Mouse (Mus musculus) spleen, adult 2 months (tissue): ENCODE data around the gene Ptprn2. TPM values are rescaled to one million over a fixed set of nuclear protein-coding genes. Genes with fewer than 3 reads are reported as not detected.

ENCODE experiments used
- DNase-seq, 2 experiments: peaks; one replicate each; pipeline versions ENCODE4 v3.0.0 to v3.0.0-alpha.2; 2012 to 2021; ENCODE audit warnings: low spot score in 2 of 2, low read depth in 1 of 2
- H3K27ac ChIP-seq: fragments of 200-500 bp; 2 replicates; pipeline ENCODE4 v1.5.1; 2012; ENCODE audit warnings: low read length, inconsistent platforms; ENCODE audit not compliant: insufficient read depth
- H3K27me3 ChIP-seq: fragments of 200-500 bp; 2 replicates; pipeline ENCODE4 v1.6.1; 2012; ENCODE audit warnings: mild to moderate bottlenecking, moderate library complexity, low read length, inconsistent platforms; ENCODE audit not compliant: control insufficient read depth, insufficient read depth
- H3K36me3 ChIP-seq: fragments of 200-500 bp; 2 replicates; pipeline ENCODE4 v1.6.1; 2012; ENCODE audit warnings: mild to moderate bottlenecking, low read length, inconsistent platforms; ENCODE audit not compliant: control insufficient read depth, insufficient read depth
- H3K4me1 ChIP-seq: fragments of 200-500 bp; 2 replicates; pipeline ENCODE4 v1.6.1; 2011; ENCODE audit warnings: inconsistent platforms; ENCODE audit not compliant: control insufficient read depth, insufficient read depth, insufficient read length
- H3K4me3 ChIP-seq: fragments of 200-500 bp; 2 replicates; pipeline ENCODE4 v1.5.1; 2011; ENCODE audit warnings: mild to moderate bottlenecking, inconsistent platforms; ENCODE audit not compliant: insufficient read depth, insufficient read length; ENCODE audit errors: extremely low read depth
- CTCF ChIP-seq: fragments of 200-500 bp; IDR thresholded peaks from 2 replicates; pipeline ENCODE4 v1.5.1; 2011; ENCODE audit warnings: mild to moderate bottlenecking, inconsistent platforms; ENCODE audit not compliant: insufficient read depth, insufficient read length, insufficient replicate concordance; ENCODE audit errors: extremely low read depth
- POLR2A ChIP-seq: fragments of 200-500 bp; IDR thresholded peaks from 2 replicates; pipeline ENCODE4 v1.6.1; 2011; ENCODE audit warnings: low read depth, low read length, inconsistent platforms
- WGBS: fragments of 180-500 bp; shearing (Covaris S2); methylation state at CpG from one replicate; pipeline ENCODE4 v1.1.7; 2018; 5-methylcytosine and 5-hydroxymethylcytosine counted together
- polyA plus RNA-seq: library from polyadenylated mRNA; depleted of rRNA; stranded (reverse); fragments of >200 nt; gene quantifications from 2 replicates; pipeline ENCODE4 v1.2.3, GENCODE M21; 2012

Gene Ptprn2
- polyA plus RNA-seq, 1 experiment = 0.96 TPM

GRCm38 (mm10) chr12:117106696-117107095 lies 621.2 kb downstream of the Ptprn2 start:
- H3K27ac ChIP-seq = no peak overlapping the region
- H3K4me1 ChIP-seq = no peaks in the 10 kb centered on the region
- no peak overlapping the region for H3K4me3 ChIP-seq
- no peaks in the 10 kb centered on the region for H3K36me3 ChIP-seq
- DNase-seq = no peak
- no peaks in the 10 kb centered on the region for H3K27me3 ChIP-seq
- no peak for TF ChIP-seq CTCF
- TF ChIP-seq POLR2A = no peak
- 74% methylated on average over 4 of the region's 4 CpGs for WGBS

GRCm38 (mm10) chr12:117107143-117107616 lies 621.7 kb downstream of the Ptprn2 start:
- Histone ChIP-seq H3K27me3 (no peaks in the 10 kb centered on the region), H3K36me3 (no peaks in the 10 kb centered on the region), H3K4me1 (no peaks in the 10 kb centered on the region), H3K4me3 (no peak overlapping the region), H3K27ac (no peak overlapping the region)
- 77% methylated on average over 16 of the region's 16 CpGs for WGBS
- no peak for DNase-seq
- TF ChIP-seq POLR2A (no peak), CTCF (no peak)

GRCm38 (mm10) chr12:117115254-117115865 lies 629.8 kb downstream of the Ptprn2 start:
- no peak for TF ChIP-seq CTCF
- no peak for TF ChIP-seq POLR2A
- WGBS = 69% methylated on average over 10 of the region's 10 CpGs
- no peak overlapping the region for H3K4me3 ChIP-seq
- H3K36me3 ChIP-seq = no peaks in the 10 kb centered on the region
- no peaks in the 10 kb centered on the region for H3K4me1 ChIP-seq
- no peak for DNase-seq
- no peaks in the 10 kb centered on the region for H3K27me3 ChIP-seq
- H3K27ac ChIP-seq = no peak overlapping the region

DNA sequence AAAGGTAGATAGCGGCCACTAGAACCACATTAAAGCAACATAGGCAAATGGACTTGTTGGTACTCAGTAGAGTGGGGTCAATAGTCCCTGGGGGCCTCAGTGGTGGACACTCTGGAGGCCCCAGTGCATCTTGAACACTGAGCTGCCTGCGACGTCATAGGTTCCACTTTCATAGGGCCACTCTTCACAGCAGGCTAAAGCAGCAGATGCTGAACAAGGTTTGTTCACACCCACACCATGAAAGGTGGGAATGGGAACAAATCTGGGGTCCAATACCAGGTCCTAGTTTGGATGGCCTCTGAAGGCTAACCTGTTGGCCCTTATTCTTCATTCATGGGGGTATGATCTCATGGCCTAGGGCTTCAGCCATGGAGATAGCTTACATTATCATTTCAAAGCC lies 641.6 kb downstream of the Ptprn2 start:
- no peak overlapping the region for H3K27ac ChIP-seq
- H3K4me3 ChIP-seq = no peak overlapping the region
- H3K4me1 ChIP-seq = no peaks in the 10 kb centered on the region
- no peak for TF ChIP-seq POLR2A
- no peak for TF ChIP-seq CTCF
- WGBS = 92% methylated on average over 3 of the region's 3 CpGs
- no peaks in the 10 kb centered on the region for H3K36me3 ChIP-seq
- H3K27me3 ChIP-seq = no peaks in the 10 kb centered on the region
- DNase-seq = no peak

DNA sequence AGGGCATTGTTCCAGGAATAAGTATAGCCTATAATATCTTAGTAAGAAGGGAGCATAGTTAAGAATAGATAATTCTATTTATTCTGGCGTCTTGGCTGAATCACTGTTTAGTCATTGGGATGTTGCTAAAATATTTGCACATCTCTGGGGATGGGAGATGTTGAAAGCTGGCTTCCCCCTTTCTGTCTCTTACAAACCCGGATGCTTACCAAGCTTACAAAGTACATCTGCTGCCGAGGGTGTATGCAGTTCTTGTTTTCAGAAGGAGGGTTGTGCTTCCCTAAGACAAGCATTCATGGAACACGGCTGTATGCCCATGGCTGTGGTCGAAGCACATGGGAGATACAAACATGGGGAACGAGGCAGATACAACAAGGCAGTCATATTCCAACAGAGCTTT lies 642.0 kb downstream of the Ptprn2 start:
- no peaks in the 10 kb centered on the region for H3K36me3 ChIP-seq
- no peaks in the 10 kb centered on the region for H3K27me3 ChIP-seq
- TF ChIP-seq POLR2A (no peak), CTCF (no peak)
- H3K4me1 ChIP-seq = no peaks in the 10 kb centered on the region
- DNase-seq = no peak
- WGBS = 79% methylated on average over 6 of the region's 6 CpGs
- H3K27ac ChIP-seq = no peak overlapping the region
- H3K4me3 ChIP-seq = no peak overlapping the region

- Histone ChIP-seq H3K27ac (no peak overlapping the region), H3K4me3 (no peak overlapping the region), H3K27me3 (no peaks in the 10 kb centered on the region), H3K36me3 (no peaks in the 10 kb centered on the region), H3K4me1 (no peaks in the 10 kb centered on the region)
- DNase-seq = no peak
- WGBS = 18% methylated on average over 2 of the region's 2 CpGs
- TF ChIP-seq CTCF (peak; percentile 26; the same call in 1 of the 2 replicates), POLR2A (no peak)
These were observed 646.6 kb downstream of the Ptprn2 start for GRCm38 (mm10) chr12:117132095-117132494.

- TF ChIP-seq CTCF = no peak
- no peak for TF ChIP-seq POLR2A
- Histone ChIP-seq H3K36me3 (no peaks in the 10 kb centered on the region), H3K4me1 (no peaks in the 10 kb centered on the region), H3K27me3 (no peaks in the 10 kb centered on the region), H3K27ac (no peak overlapping the region), H3K4me3 (no peak overlapping the region)
- WGBS = 79% methylated on average over 5 of the region's 5 CpGs
- DNase-seq = no peak
These were observed 649.7 kb downstream of the Ptprn2 start for GRCm38 (mm10) chr12:117135205-117135604.
